Mouse (Mus musculus) E14TG2a.4 (cell line): ENCODE measurements around the gene Aph1a.

Experiments
- H3K27me3 ChIP-seq: 2 replicates; pipeline ENCODE4 v1.6.1; 2014; ENCODE audit warnings: low read length, control low read depth; ENCODE audit not compliant: insufficient read depth
- H3K36me3 ChIP-seq: 2 replicates; pipeline ENCODE4 v1.6.1; 2014; ENCODE audit warnings: low read length, control low read depth; ENCODE audit not compliant: insufficient read depth
- H3K4me1 ChIP-seq: replicated peaks from 2 replicates; pipeline ENCODE4 v1.6.1; 2014; ENCODE audit warnings: low read depth, low read length, control low read depth
- H3K4me3 ChIP-seq: replicated peaks from 2 replicates; pipeline ENCODE4 v1.5.1; 2014; ENCODE audit warnings: mild to moderate bottlenecking, low read length
- H3K9me3 ChIP-seq: 2 replicates; pipeline ENCODE4 v1.6.1; 2014; ENCODE audit warnings: low read length, control low read depth
- CTCF ChIP-seq: conservative IDR thresholded peaks from 2 replicates; pipeline ENCODE4 v1.5.1; 2014; ENCODE audit warnings: low read length
- NANOG ChIP-seq: IDR thresholded peaks from 2 replicates; pipeline ENCODE4 v1.6.1; 2014; ENCODE audit warnings: borderline replicate concordance, low read length, mixed read lengths
- POU5F1 ChIP-seq: IDR thresholded peaks from 2 replicates; pipeline ENCODE4 v1.6.1; 2014; ENCODE audit warnings: low read length, borderline replicate concordance

The Aph1a gene

GRCm38 (mm10) chr3:95881979-95882815, 11.6 kb upstream of the Aph1a start, which contains the start of gene Ciart:
Gene Ciart, minus strand, starts transcription at chr3:95882251.
- TF ChIP-seq POU5F1 (no peak), NANOG (no peak), CTCF (no peak)
- Histone ChIP-seq H3K9me3 (no peaks in the 10 kb centered on the region), H3K4me1 (peaks cover 34% of the 10 kb centered on the region)

DNA sequence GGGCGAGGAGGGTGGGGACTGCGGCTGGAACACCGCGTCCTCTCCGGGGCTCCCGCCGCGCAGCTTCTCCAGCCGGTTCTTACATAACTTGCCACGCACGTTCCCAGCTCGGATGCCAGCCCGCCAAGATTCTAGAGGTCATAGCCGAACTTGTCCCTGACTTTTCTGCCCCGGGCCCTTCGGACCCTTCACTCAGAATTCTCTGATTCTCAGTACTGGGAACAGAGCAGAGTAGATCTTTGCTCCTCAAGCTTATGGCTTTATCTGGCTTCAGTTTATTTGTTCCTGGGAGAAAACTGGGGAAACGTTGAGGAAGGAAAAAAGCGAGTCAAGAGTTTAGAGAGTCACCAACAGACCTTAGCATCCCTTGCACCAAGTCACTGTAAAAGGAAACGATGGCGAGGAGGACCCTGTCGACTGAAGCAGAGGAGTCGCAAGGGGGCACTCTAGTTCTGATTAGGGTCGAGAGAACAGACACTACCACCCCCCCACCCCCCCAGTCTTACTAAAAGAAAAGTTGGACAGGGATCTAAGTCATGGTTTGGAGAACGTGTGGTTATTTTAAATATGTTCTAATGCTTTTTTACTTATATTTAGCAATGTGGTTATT, 10.8 kb upstream of the Aph1a start:
- peak overlapping the region; percentile 82 for H3K4me3 ChIP-seq
- TF ChIP-seq CTCF: no peak
- TF ChIP-seq NANOG: no peak
- no peaks in the 10 kb centered on the region for H3K9me3 ChIP-seq
- H3K27me3 ChIP-seq: peaks cover 31% of the 10 kb centered on the region
- H3K36me3 ChIP-seq: peaks cover 54% of the 10 kb centered on the region
- H3K4me1 ChIP-seq: peaks cover 34% of the 10 kb centered on the region

More at GRCm38 (mm10) chr3:95881979-95882815, 11.6 kb upstream of the Aph1a start, which contains the start of gene Ciart:
- H3K27me3 ChIP-seq: peaks cover 31% of the 10 kb centered on the region
- peak within 1 kb of the TSS; percentile 82 for H3K4me3 ChIP-seq
- H3K36me3 ChIP-seq: peaks cover 53% of the 10 kb centered on the region

- Histone ChIP-seq H3K4me1 (peaks cover 37% of the 10 kb centered on the region), H3K4me3 (no peak overlapping the region), H3K27me3 (peaks cover 31% of the 10 kb centered on the region), H3K36me3 (peaks cover 58% of the 10 kb centered on the region), H3K9me3 (no peaks in the 10 kb centered on the region)
- TF ChIP-seq NANOG: no peak
These were observed 9.4 kb upstream of the Aph1a start for GRCm38 (mm10) chr3:95884400-95884799.

GRCm38 (mm10) chr3:95887596-95887995, 6.2 kb upstream of the Aph1a start:
- TF ChIP-seq NANOG: no peak
- no peak for TF ChIP-seq CTCF
- TF ChIP-seq POU5F1: no peak
- H3K27me3 ChIP-seq: peaks cover 5% of the 10 kb centered on the region

DNA sequence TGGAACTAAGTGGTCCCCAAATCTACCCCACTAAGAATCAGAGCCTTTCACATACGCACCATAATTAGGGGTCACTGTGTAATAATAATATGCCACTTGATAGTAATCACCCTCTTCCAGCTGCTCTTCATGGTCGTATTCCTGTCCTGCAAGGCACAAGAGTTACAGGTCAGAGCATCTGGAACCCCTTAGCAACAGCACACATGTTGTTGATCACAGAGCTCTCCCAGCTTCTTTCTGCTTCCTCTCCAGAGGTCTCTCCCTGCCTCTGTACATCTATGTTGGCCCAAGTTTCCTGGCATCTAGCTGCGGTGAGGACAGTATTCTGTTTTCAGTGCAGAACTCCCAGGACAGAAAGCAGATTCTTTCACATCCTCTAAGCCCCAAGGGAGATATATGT, 4.1 kb upstream of the Aph1a start:
- no peak for TF ChIP-seq NANOG
- no peak for TF ChIP-seq CTCF
- no peak for TF ChIP-seq POU5F1
- H3K36me3 ChIP-seq: peaks cover 40% of the 10 kb centered on the region
- no peaks in the 10 kb centered on the region for H3K9me3 ChIP-seq
- H3K4me3 ChIP-seq: no peak overlapping the region
- H3K4me1 ChIP-seq: peaks cover 57% of the 10 kb centered on the region
- no peaks in the 10 kb centered on the region for H3K27me3 ChIP-seq

More at GRCm38 (mm10) chr3:95887596-95887995, 6.2 kb upstream of the Aph1a start:
- H3K9me3 ChIP-seq: no peaks in the 10 kb centered on the region
- H3K36me3 ChIP-seq: peaks cover 40% of the 10 kb centered on the region
- no peak overlapping the region for H3K4me3 ChIP-seq
- H3K4me1 ChIP-seq: peaks cover 55% of the 10 kb centered on the region

GRCm38 (mm10) chr3:95891211-95892065, 2.3 kb upstream of the Aph1a start, which contains the start of gene BC028528:
Gene BC028528, minus strand, starts transcription at chr3:95892005.
- TF ChIP-seq POU5F1: no peak
- TF ChIP-seq CTCF: no peak
- peak; percentile 33; the same call in 1 of the 2 replicates for TF ChIP-seq NANOG
- Histone ChIP-seq H3K9me3 (no peaks in the 10 kb centered on the region), H3K27me3 (no peaks in the 10 kb centered on the region), H3K4me1 (peaks cover 62% of the 10 kb centered on the region), H3K36me3 (peaks cover 37% of the 10 kb centered on the region), H3K4me3 (peak within 1 kb of the TSS; percentile 74)

DNA sequence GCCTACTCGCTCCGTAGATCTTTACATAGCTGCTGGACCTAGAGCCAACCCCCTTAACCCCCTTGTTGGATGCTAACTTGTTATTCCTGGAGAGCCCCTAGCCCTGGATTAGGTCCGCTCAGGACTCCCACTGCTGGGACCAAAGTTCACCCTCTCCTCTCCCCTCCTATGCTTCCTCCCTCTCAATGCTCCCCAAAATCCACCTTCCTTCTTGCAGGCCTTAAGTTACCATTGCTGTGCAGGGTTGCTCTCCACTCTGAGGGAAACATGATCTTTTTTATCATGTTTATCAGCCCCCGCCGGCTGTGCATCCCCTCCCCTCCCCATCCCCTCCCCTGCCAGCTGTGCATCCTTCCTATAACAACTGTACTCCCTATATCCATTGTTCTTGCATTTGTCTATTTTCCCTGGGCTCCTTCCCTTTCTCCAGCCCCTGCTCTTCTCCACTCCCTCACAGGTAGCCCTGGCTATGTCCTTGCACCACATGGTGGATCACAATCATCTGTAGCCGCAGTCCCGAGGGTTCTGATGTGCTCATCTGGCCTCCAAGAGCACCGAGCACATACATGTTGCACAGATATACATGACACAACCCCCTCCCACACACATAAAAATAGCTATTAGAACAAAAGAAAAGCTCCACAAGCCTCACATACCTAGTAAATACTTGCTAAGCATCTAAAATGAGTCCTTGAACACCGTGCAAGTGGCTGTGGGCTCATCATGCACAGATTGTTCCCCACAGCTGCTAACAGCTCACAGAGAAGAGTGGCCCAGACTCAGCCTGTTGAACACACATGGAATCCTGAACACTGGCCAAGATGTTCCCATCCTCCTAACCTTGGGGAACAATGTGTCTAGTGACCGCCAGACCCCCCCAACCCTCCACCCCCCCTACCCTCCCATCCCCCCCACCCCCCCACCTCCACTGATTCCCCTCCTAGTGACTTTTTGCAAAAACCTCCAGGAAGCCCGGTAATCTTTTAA, 1.4 kb upstream of the Aph1a start:
- H3K27me3 ChIP-seq: no peaks in the 10 kb centered on the region
- peaks cover 30% of the 10 kb centered on the region for H3K36me3 ChIP-seq
- no peak for TF ChIP-seq NANOG
- TF ChIP-seq CTCF: no peak
- no peak for TF ChIP-seq POU5F1
- no peaks in the 10 kb centered on the region for H3K9me3 ChIP-seq
- H3K4me3 ChIP-seq: peak overlapping the region; percentile 74
- peaks cover 62% of the 10 kb centered on the region for H3K4me1 ChIP-seq

- Histone ChIP-seq H3K36me3 (peaks cover 30% of the 10 kb centered on the region), H3K4me1 (peaks cover 66% of the 10 kb centered on the region), H3K27me3 (no peaks in the 10 kb centered on the region), H3K4me3 (peak overlapping the region; percentile 88), H3K9me3 (no peaks in the 10 kb centered on the region)
- TF ChIP-seq NANOG (no peak), POU5F1 (no peak), CTCF (no peak)
These were observed 643 bp upstream of the Aph1a start for GRCm38 (mm10) chr3:95893126-95893525.
